Mouse (Mus musculus): ENCODE results near the gene Dupd1.

The Dupd1 gene

GRCm38 (mm10) chr14:21703255-21703654 lies 11.1 kb downstream of the Dupd1 start:
- DNase-seq (ENCODE audit: low read depth, low spot score) = no peak
- Histone ChIP-seq H3K36me3 (ENCODE audit: control insufficient read depth, insufficient read depth, low read length, poor library complexity, severe bottlenecking) (no peaks in the 10 kb centered on the region), H3K27me3 (ENCODE audit: control insufficient read depth, insufficient read depth, low read length, poor library complexity, severe bottlenecking) (no peaks in the 10 kb centered on the region)

GRCm38 (mm10) chr14:21702691-21703090 lies 11.7 kb downstream of the Dupd1 start:
- no peaks in the 10 kb centered on the region for H3K27me3 ChIP-seq (ENCODE audit: control insufficient read depth, insufficient read depth, low read length, poor library complexity, severe bottlenecking)

GRCm38 (mm10) chr14:21696186-21696830 lies 18.1 kb downstream of the Dupd1 start:
- no peaks in the 10 kb centered on the region for H3K36me3 ChIP-seq (ENCODE audit: control insufficient read depth, insufficient read depth, low read length, poor library complexity, severe bottlenecking)
- DNase-seq (ENCODE audit: low read depth, low spot score) = no peak
- H3K27me3 ChIP-seq (ENCODE audit: control insufficient read depth, insufficient read depth, low read length, poor library complexity, severe bottlenecking) = no peaks in the 10 kb centered on the region

More at GRCm38 (mm10) chr14:21702691-21703090, 11.7 kb downstream of the Dupd1 start:
- no peak for DNase-seq (ENCODE audit: low read depth, low spot score)
- H3K36me3 ChIP-seq (ENCODE audit: control insufficient read depth, insufficient read depth, low read length, poor library complexity, severe bottlenecking) = no peaks in the 10 kb centered on the region

DNA sequence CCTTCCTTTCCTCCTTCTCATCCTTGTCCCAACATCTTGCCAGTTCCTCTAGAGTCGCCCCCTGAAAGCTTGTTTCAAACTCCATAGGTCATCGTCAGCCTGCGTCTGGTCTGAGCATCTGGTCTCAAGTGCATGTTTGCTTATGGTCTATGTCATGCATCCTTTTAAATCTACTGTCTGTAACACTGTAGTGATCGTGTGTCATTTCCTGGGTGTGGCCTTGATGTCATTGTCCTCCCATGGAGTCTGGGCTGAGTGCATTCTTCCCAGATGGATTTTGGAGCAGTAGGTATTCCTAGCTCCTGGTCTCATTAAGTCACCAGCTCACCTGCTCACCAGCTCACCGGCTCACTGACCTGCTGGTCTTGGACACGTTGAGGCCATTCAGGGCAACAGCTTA lies 19.4 kb downstream of the Dupd1 start:
- no peak for DNase-seq (ENCODE audit: low read depth, low spot score)
- Histone ChIP-seq H3K36me3 (ENCODE audit: control insufficient read depth, insufficient read depth, low read length, poor library complexity, severe bottlenecking) (no peaks in the 10 kb centered on the region), H3K27me3 (ENCODE audit: control insufficient read depth, insufficient read depth, low read length, poor library complexity, severe bottlenecking) (no peaks in the 10 kb centered on the region)

DNA sequence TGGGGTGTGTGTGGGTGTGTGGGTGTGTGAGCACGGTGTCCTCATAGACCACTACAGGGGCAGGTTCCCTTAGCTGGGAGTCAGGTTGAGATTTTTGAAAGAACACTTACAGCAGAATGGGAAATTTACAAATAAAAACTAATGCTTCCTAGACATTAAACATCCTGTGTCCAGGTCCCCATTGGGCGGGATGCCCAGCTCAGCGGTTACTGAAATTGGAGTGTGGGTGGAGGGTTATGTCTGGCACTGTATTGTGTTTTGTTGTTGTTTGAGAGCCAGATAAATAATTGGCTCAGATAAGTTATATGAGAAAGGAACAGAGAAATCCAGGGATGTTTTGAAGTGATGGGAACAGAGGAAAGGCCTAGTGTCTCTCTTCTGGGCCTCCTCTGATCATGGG lies 23.3 kb downstream of the Dupd1 start:
- no peaks in the 10 kb centered on the region for H3K27me3 ChIP-seq (ENCODE audit: control insufficient read depth, insufficient read depth, low read length, poor library complexity, severe bottlenecking)
- no peaks in the 10 kb centered on the region for H3K36me3 ChIP-seq (ENCODE audit: control insufficient read depth, insufficient read depth, low read length, poor library complexity, severe bottlenecking)
- DNase-seq (ENCODE audit: low read depth, low spot score) = no peak

- DNase-seq (ENCODE audit: low read depth, low spot score) = no peak
- no peaks in the 10 kb centered on the region for H3K27me3 ChIP-seq (ENCODE audit: control insufficient read depth, insufficient read depth, low read length, poor library complexity, severe bottlenecking)
- no peaks in the 10 kb centered on the region for H3K36me3 ChIP-seq (ENCODE audit: control insufficient read depth, insufficient read depth, low read length, poor library complexity, severe bottlenecking)
Measured at GRCm38 (mm10) chr14:21686376-21687279, 27.7 kb downstream of the Dupd1 start.

- H3K36me3 ChIP-seq (ENCODE audit: control insufficient read depth, insufficient read depth, low read length, poor library complexity, severe bottlenecking) = no peaks in the 10 kb centered on the region
Measured at GRCm38 (mm10) chr14:21685411-21686146, 28.8 kb downstream of the Dupd1 start.

DNA sequence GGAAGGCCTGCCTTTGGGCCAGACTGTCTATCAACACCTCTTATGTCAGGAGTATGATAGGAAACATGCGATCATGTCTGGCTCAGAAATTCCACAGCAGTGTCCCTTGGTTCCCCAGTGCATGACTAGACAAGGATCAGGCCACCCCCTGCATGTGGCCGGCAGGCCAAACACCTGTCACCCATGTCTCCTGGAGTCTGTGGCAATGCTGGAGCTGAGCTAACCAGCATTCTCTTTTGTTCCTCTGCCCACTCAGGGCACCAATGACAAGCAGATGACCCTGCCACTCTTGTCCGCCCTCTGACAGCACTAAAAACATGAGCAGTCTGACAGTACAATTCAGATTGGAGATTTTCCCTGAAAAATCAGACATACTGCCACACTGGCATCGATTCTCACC lies 30.5 kb downstream of the Dupd1 start:
- no peaks in the 10 kb centered on the region for H3K27me3 ChIP-seq (ENCODE audit: control insufficient read depth, insufficient read depth, low read length, poor library complexity, severe bottlenecking)
- no peaks in the 10 kb centered on the region for H3K36me3 ChIP-seq (ENCODE audit: control insufficient read depth, insufficient read depth, low read length, poor library complexity, severe bottlenecking)
- no peak for DNase-seq (ENCODE audit: low read depth, low spot score)

More at GRCm38 (mm10) chr14:21685411-21686146, 28.8 kb downstream of the Dupd1 start:
- no peaks in the 10 kb centered on the region for H3K27me3 ChIP-seq (ENCODE audit: control insufficient read depth, insufficient read depth, low read length, poor library complexity, severe bottlenecking)
- DNase-seq (ENCODE audit: low read depth, low spot score) = no peak

GRCm38 (mm10) chr14:21682681-21683129 lies 31.7 kb downstream of the Dupd1 start:
- Histone ChIP-seq H3K36me3 (ENCODE audit: control insufficient read depth, insufficient read depth, low read length, poor library complexity, severe bottlenecking) (no peaks in the 10 kb centered on the region), H3K27me3 (ENCODE audit: control insufficient read depth, insufficient read depth, low read length, poor library complexity, severe bottlenecking) (no peaks in the 10 kb centered on the region)
- DNase-seq (ENCODE audit: low read depth, low spot score) = peak; percentile 81

GRCm38 (mm10) chr14:21679631-21680201 lies 34.7 kb downstream of the Dupd1 start:
- DNase-seq (ENCODE audit: low read depth, low spot score) = no peak
- Histone ChIP-seq H3K27me3 (ENCODE audit: control insufficient read depth, insufficient read depth, low read length, poor library complexity, severe bottlenecking) (no peaks in the 10 kb centered on the region), H3K36me3 (ENCODE audit: control insufficient read depth, insufficient read depth, low read length, poor library complexity, severe bottlenecking) (no peaks in the 10 kb centered on the region)

GRCm38 (mm10) chr14:21678509-21679285 lies 35.7 kb downstream of the Dupd1 start:
- DNase-seq (ENCODE audit: low read depth, low spot score) = peak; percentile 70
- Histone ChIP-seq H3K27me3 (ENCODE audit: control insufficient read depth, insufficient read depth, low read length, poor library complexity, severe bottlenecking) (no peaks in the 10 kb centered on the region), H3K36me3 (ENCODE audit: control insufficient read depth, insufficient read depth, low read length, poor library complexity, severe bottlenecking) (no peaks in the 10 kb centered on the region)

- Histone ChIP-seq H3K36me3 (ENCODE audit: control insufficient read depth, insufficient read depth, low read length, poor library complexity, severe bottlenecking) (no peaks in the 10 kb centered on the region), H3K27me3 (ENCODE audit: control insufficient read depth, insufficient read depth, low read length, poor library complexity, severe bottlenecking) (no peaks in the 10 kb centered on the region)
- DNase-seq (ENCODE audit: low read depth, low spot score) = no peak
Measured at GRCm38 (mm10) chr14:21676223-21676622, 38.2 kb downstream of the Dupd1 start.

- DNase-seq (ENCODE audit: low read depth, low spot score) = no peak
- no peaks in the 10 kb centered on the region for H3K36me3 ChIP-seq (ENCODE audit: control insufficient read depth, insufficient read depth, low read length, poor library complexity, severe bottlenecking)
- no peaks in the 10 kb centered on the region for H3K27me3 ChIP-seq (ENCODE audit: control insufficient read depth, insufficient read depth, low read length, poor library complexity, severe bottlenecking)
Measured at GRCm38 (mm10) chr14:21674471-21674870, 39.9 kb downstream of the Dupd1 start.

GRCm38 (mm10) chr14:21673100-21673499 lies 41.3 kb downstream of the Dupd1 start:
- Histone ChIP-seq H3K36me3 (ENCODE audit: control insufficient read depth, insufficient read depth, low read length, poor library complexity, severe bottlenecking) (peaks cover 2% of the 10 kb centered on the region), H3K27me3 (ENCODE audit: control insufficient read depth, insufficient read depth, low read length, poor library complexity, severe bottlenecking) (no peaks in the 10 kb centered on the region)
- DNase-seq (ENCODE audit: low read depth, low spot score) = no peak
